In the genomic region with DNA sequence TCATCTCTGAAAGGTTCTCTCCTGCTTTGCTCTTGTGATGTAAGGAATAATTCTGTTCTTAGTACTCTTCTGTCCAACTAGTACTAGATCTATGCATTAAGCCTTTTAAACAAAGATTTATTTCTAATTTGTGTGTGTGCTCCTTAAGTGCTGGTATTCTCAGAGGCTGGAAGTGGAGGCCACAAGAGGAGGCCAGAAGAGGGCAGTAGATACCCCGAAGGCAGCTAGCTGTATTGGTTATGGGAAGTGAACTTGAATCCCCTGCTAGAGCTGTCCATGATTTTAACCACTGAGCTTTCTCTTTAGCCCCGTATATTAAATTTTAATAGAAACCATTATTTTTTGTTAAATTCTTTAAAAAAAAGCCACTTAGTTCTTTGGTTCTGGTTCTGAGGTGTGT, we compare ENCODE assay signal across 10 mouse cellular contexts. TPM values are rescaled to one million over a fixed set of nuclear protein-coding genes. Genes with fewer than 3 reads are reported as not detected.
DNase-seq lines count a peak whose midpoint lies in the region; ATAC-seq and TF ChIP-seq lines count a peak whose summit lies in the region.
"Had no signal": no experiment of that assay in that cellular context is flagged by ENCODE, and none has a peak within 500 bp of the region (broad histone marks: within the 10 kb centered on the region; RNA-seq: fewer than 3 reads in every experiment).

No protein-coding gene starts in this region.

- no peak overlapping the region for H3K27ac ChIP-seq in midbrain, postnatal 0 days (ENCODE audit: low read depth, low read length)
- H3K27ac ChIP-seq in midbrain, embryonic 11.5 days (ENCODE audit: low read depth, low read length) = no peak overlapping the region

- no peak overlapping the region for H3K4me2 ChIP-seq in midbrain, postnatal 0 days (ENCODE audit: low read depth, low read length, poor library complexity, severe bottlenecking)
- no peak overlapping the region for H3K4me2 ChIP-seq in midbrain, embryonic 11.5 days

- peaks cover 10% of the 10 kb centered on the region; the same call in 1 of the 2 replicates for H3K4me1 ChIP-seq in midbrain, postnatal 0 days (ENCODE audit: insufficient read depth, low read length)
- H3K4me1 ChIP-seq in midbrain, embryonic 11.5 days (ENCODE audit: control insufficient read depth, insufficient read depth, low read length) = peaks cover 16% of the 10 kb centered on the region

- no peaks in the 10 kb centered on the region for H3K27me3 ChIP-seq in midbrain, postnatal 0 days (ENCODE audit: insufficient read depth, low read length)
- no peaks in the 10 kb centered on the region for H3K27me3 ChIP-seq in midbrain, embryonic 11.5 days (ENCODE audit: control insufficient read depth, insufficient read depth, low read length)
- H3K27me3 ChIP-seq: megakaryocyte, embryonic 14.5 days had no signal

- H3K9ac ChIP-seq in midbrain, postnatal 0 days (replicated peaks; ENCODE audit: low read length, poor library complexity, severe bottlenecking) = no peak overlapping the region
- no peak overlapping the region for H3K9ac ChIP-seq in midbrain, embryonic 11.5 days (ENCODE audit: low read length)

- peak; percentile 36 for TF ChIP-seq CTCF in midbrain, postnatal 0 days (IDR thresholded peaks at IDR 0.05)

- no peak for ATAC-seq in midbrain, postnatal 0 days (ENCODE audit: low FRiP score)
- ATAC-seq in midbrain, embryonic 11.5 days (ENCODE audit: low FRiP score) = no peak
- ATAC-seq in common myeloid progenitor, adult 5-6 weeks (replicated peaks; ENCODE audit: low read depth, poor library complexity, severe bottlenecking) = peak; percentile 74

- H3K36me3 ChIP-seq in midbrain, postnatal 0 days (ENCODE audit: insufficient read depth, low read length) = no peaks in the 10 kb centered on the region
- H3K36me3 ChIP-seq in midbrain, embryonic 11.5 days (ENCODE audit: control insufficient read depth, insufficient read depth, low read length) = no peaks in the 10 kb centered on the region

- intact Hi-C loops in gastrocnemius, postnatal 14 days (cut with DNase I; ENCODE audit: low total_unique reads) = no loop called here

- no peaks in the 10 kb centered on the region for H3K9me3 ChIP-seq in midbrain, postnatal 0 days (ENCODE audit: low read length)
- H3K9me3 ChIP-seq in midbrain, embryonic 11.5 days (ENCODE audit: control insufficient read depth, low read length) = no peaks in the 10 kb centered on the region
- H3K9me3 ChIP-seq: megakaryocyte, embryonic 14.5 days had no signal

- peak; percentile 79 for DNase-seq in heart, adult 11 months
- no peak for DNase-seq in heart, adult 8-10 months (ENCODE audit: low spot score)
- DNase-seq in midbrain, postnatal 0 days (ENCODE audit: low spot score) = no peak
- DNase-seq in midbrain, embryonic 11.5 days (ENCODE audit: low spot score, missing footprints) = no peak
- peak; percentile 27 for DNase-seq in thymus, postnatal 0 days (ENCODE audit: low spot score)
- no peak for DNase-seq in urinary bladder, postnatal 25 days (ENCODE audit: low spot score)
- DNase-seq in gastrocnemius, postnatal 14 days = no peak

- WGBS in midbrain, postnatal 0 days = 86% methylated on average over 2 of the region's 2 CpGs
- 87% methylated on average over 2 of the region's 2 CpGs for WGBS in midbrain, embryonic 11.5 days

- no peak overlapping the region for H3K4me3 ChIP-seq in midbrain, postnatal 0 days (ENCODE audit: low read depth, low read length)
- no peak overlapping the region for H3K4me3 ChIP-seq in midbrain, embryonic 11.5 days (ENCODE audit: low read depth, low read length)
- H3K4me3 ChIP-seq: megakaryocyte, embryonic 14.5 days had no signal

RNA-seq across cellular contexts. Expression of a gene that starts 5.8 kb away (rescaled TPM):
- 10 to 100 TPM; 30.4 to 43.0 (median 36.2) TPM for total RNA-seq in heart, adult 8-10 months (2022)
- total RNA-seq in midbrain, postnatal 0 days (2014; rRNA removed) = 24.5 and 30.7 TPM in 2 replicates
- polyA plus RNA-seq in midbrain, postnatal 0 days (2015; fragmentation: Nextera tagmentation; extraction: Ambion mirVana) = 18.4 and 21.3 TPM in 2 replicates
- polyA plus RNA-seq in midbrain, embryonic 11.5 days (2014; fragmentation: Nextera tagmentation; extraction: Ambion mirVana) = 16.4 and 16.6 TPM in 2 replicates
- 31.1 and 32.6 TPM in 2 replicates for total RNA-seq in common myeloid progenitor, adult 5-6 weeks (2017)
- polyA plus RNA-seq in thymus, postnatal 0 days (2015; fragmentation: Nextera tagmentation; extraction: Ambion mirVana) = 8.3 and 11.0 TPM in 2 replicates
- total RNA-seq in gastrocnemius, postnatal 14 days (2021) = 10 to 100 TPM; 16.1 to 17.5 TPM

RNA-seq across cellular contexts. Expression of a gene that starts 34.3 kb away (rescaled TPM):
- under 1 TPM; 0.28 to 0.80 (median 0.49) TPM for total RNA-seq in heart, adult 8-10 months (2022)
- total RNA-seq in midbrain, postnatal 0 days (2014; rRNA removed) = not detected in 2 replicates
- polyA plus RNA-seq in midbrain, postnatal 0 days (2015; fragmentation: Nextera tagmentation; extraction: Ambion mirVana) = not detected in 2 replicates
- polyA plus RNA-seq in midbrain, embryonic 11.5 days (2014; fragmentation: Nextera tagmentation; extraction: Ambion mirVana) = not detected in 2 replicates
- not detected in 2 replicates for total RNA-seq in common myeloid progenitor, adult 5-6 weeks (2017)
- 0.07 and 0.09 TPM in 2 replicates for polyA plus RNA-seq in thymus, postnatal 0 days (2015; fragmentation: Nextera tagmentation; extraction: Ambion mirVana)
- not detected for total RNA-seq in gastrocnemius, postnatal 14 days (2021)
- total RNA-seq: layer of hippocampus, adult 8-10 months had no signal

RNA-seq across cellular contexts. Expression of a gene that starts 41.2 kb away (rescaled TPM):
- 10 to 100 TPM; 10.8 to 12.2 (median 11.1) TPM for total RNA-seq in heart, adult 8-10 months (2022)
- total RNA-seq in midbrain, postnatal 0 days (2014; rRNA removed) = 18.0 and 20.2 TPM in 2 replicates
- 21.8 and 23.1 TPM in 2 replicates for polyA plus RNA-seq in midbrain, postnatal 0 days (2015; fragmentation: Nextera tagmentation; extraction: Ambion mirVana)
- 15.7 and 15.9 TPM in 2 replicates for polyA plus RNA-seq in midbrain, embryonic 11.5 days (2014; fragmentation: Nextera tagmentation; extraction: Ambion mirVana)
- total RNA-seq in common myeloid progenitor, adult 5-6 weeks (2017) = 20.8 and 26.9 TPM in 2 replicates
- polyA plus RNA-seq in thymus, postnatal 0 days (2015; fragmentation: Nextera tagmentation; extraction: Ambion mirVana) = 12.2 and 12.3 TPM in 2 replicates
- 10 to 100 TPM; 10.4 to 11.3 TPM for total RNA-seq in gastrocnemius, postnatal 14 days (2021)

Comparison
In these comparisons a context has a peak if more than half of its experiments do, and no peak if none do; other contexts are left out.
1. DNase-seq: peak in heart, adult 11 months (single experiment) and thymus, postnatal 0 days (single experiment); none in heart, adult 8-10 months (single experiment), midbrain, postnatal 0 days (single experiment), midbrain, embryonic 11.5 days (single experiment), urinary bladder, postnatal 25 days (single experiment) and gastrocnemius, postnatal 14 days (single experiment).